Mouse (Mus musculus) MEL (cell line): ENCODE measurements around the gene Slc4a3.

Source experiments
- CTCF ChIP-seq, 3 experiments: IDR thresholded peaks in 2 of 3; conservative IDR thresholded peaks in 1 of 3; 2 replicates each; pipeline ENCODE4 v1.5.1; 2011 to 2012; ENCODE audit warnings: low read length in 3 of 3, low read depth in 2 of 3, mild to moderate bottlenecking in 2 of 3, improper control_type of control experiment in 1 of 3, inconsistent platforms in 1 of 3, mixed read lengths in 1 of 3, moderate library complexity in 1 of 3; ENCODE audit not compliant: control insufficient read depth in 1 of 3, insufficient read depth in 1 of 3, poor library complexity in 1 of 3, severe bottlenecking in 1 of 3
- GATA1 ChIP-seq: IDR thresholded peaks from 2 replicates; pipeline ENCODE4 v1.6.1; 2011; ENCODE audit warnings: low read depth, low read length, improper control_type of control experiment
- HCFC1 ChIP-seq: IDR thresholded peaks from 2 replicates; pipeline ENCODE4 v1.6.1; 2012; ENCODE audit warnings: low read depth, mild to moderate bottlenecking, inconsistent platforms, low read length, improper control_type of control experiment, moderate library complexity

GRCm38 (mm10) chr1:75518427-75518826 lies 27.6 kb upstream of the Slc4a3 start:
- TF ChIP-seq HCFC1 = no peak
- TF ChIP-seq CTCF (IDR thresholded peaks at IDR 0.05 in 2 of 3, conservative IDR thresholded peaks at IDR 0.05 in 1 of 3; ENCODE audit: control insufficient read depth in 1 of 3, insufficient read depth in 1 of 3, low read depth in 2 of 3, low read length in 3 of 3, poor library complexity in 1 of 3, severe bottlenecking in 1 of 3) = no peak
- TF ChIP-seq GATA1 = no peak
